Mouse (Mus musculus) myocyte (in vitro differentiated cells): ENCODE measurements at regions not wholly inside any gene's neighbourhood (a gene's known extent, or its start where the extent isn't known, plus 50 kb on each side); places are given as distances from the start of the nearest gene placed in this dataset.

ENCODE experiments used
- CEBPB ChIP-seq: IDR thresholded peaks from 2 replicates; pipeline ENCODE4 v1.6.1; 2011; ENCODE audit warnings: mild to moderate bottlenecking, moderate library complexity; ENCODE audit not compliant: poor library complexity, insufficient read depth, severe bottlenecking
- MYOG ChIP-seq, 3 experiments: IDR thresholded peaks; one replicate each; pipeline ENCODE4 v1.6.1; 2011; ENCODE audit warnings: control low read depth in 2 of 3, low read depth in 2 of 3, mild to moderate bottlenecking in 2 of 3; ENCODE audit not compliant: insufficient read length in 2 of 3, control insufficient read depth in 1 of 3, insufficient read depth in 1 of 3
- POLR2A ChIP-seq: IDR thresholded peaks from one replicate; pipeline ENCODE4 v1.6.1; 2011; ENCODE audit warnings: low read depth, mild to moderate bottlenecking, control low read depth, moderate library complexity; ENCODE audit not compliant: insufficient read length
- USF1 ChIP-seq: IDR thresholded peaks from one replicate; pipeline ENCODE4 v1.6.1; 2011; ENCODE audit warnings: low read depth, mild to moderate bottlenecking, control low read depth, moderate library complexity

DNA sequence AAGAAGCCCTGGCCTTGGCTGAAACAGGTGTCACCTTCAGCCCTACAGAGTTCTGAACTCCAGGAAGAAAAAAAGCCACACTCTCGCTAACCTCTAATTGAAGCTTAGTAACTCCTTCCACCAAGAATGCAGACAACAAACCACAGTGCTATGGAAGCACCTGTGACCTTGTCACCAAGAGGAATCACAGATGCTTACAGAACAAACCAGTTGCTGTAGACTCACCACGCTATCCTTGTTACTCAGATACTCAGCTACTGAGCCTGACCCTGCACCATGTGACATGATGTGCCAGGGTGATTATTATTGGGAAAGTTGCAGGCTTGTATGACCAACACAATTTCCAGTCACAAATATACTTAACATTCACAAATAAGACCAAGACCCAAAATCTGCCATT lies 104.6 kb downstream of the Sp3 start:
- TF ChIP-seq POLR2A = no peak
- peak in 2 of 3 experiments; percentile 24 to 61 for TF ChIP-seq MYOG (IDR thresholded peaks at IDR 0.05; ENCODE audit: control insufficient read depth in 1 of 3, insufficient read depth in 1 of 3, insufficient read length in 2 of 3, low read depth in 2 of 3)
- TF ChIP-seq USF1 = peak; percentile 65
- no peak for TF ChIP-seq CEBPB
